Mouse (Mus musculus): ENCODE results near the gene Rab11b. TPM values are rescaled to one million over a fixed set of nuclear protein-coding genes. Genes with fewer than 3 reads are reported as not detected.

Gene Rab11b
- polyA plus RNA-seq, 2 experiments, result 192 to 312 TPM

DNA sequence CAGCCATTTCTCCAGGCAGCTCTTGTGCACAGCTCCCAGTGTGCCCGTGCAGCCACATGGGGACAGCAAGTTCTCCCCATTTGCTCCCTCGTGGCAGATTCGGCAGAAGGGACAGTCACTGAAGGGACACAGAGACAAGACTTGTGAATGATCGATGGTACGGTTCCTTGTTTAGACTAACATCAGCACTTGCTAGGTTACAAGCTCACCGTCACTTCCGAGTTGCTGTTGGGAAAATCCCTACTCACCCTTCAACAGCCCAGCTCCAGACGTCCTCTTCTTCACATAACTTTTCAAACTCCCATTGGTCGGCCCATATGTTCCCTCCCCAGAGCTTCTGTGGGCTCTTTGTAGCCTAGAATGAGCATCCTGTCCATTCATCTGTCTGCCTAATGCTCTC, 57.2 kb downstream of the Rab11b start:
- Histone ChIP-seq H3K4me2 (replicated peaks; ENCODE audit: low read depth, low read length, severe bottlenecking) (no peak overlapping the region), H3K36me3 (ENCODE audit: control insufficient read depth, insufficient read depth, low read length) (peaks cover 16% of the 10 kb centered on the region)
- WGBS, result 87% methylated on average over 9 of the region's 9 CpGs

DNA sequence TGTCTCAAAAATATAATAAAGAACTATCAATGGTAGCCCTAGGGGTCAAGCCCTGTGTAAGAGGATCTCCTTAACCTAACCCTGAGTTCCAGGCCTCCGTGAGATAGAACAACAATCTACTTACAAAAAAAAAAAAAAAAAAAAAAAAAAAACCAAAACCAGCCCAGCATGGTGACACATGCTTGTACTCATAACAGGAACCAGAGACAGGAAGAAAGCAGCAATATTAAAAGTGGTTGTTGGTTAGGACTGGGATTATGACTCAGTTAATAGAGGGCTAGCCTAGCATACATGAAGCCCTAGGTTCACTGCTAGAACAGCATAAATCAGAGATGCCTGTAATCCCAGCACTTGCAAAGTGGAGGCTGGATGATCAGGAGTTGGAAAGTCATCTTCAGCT, 58.2 kb downstream of the Rab11b start:
- Histone ChIP-seq H3K9me3 (ENCODE audit: control insufficient read depth, low read length) (no peaks in the 10 kb centered on the region), H3K4me3 (replicated peaks; ENCODE audit: low read length) (no peak overlapping the region), H3K4me1 (ENCODE audit: control insufficient read depth, insufficient read depth, low read length) (no peaks in the 10 kb centered on the region), H3K36me3 (ENCODE audit: control insufficient read depth, insufficient read depth, low read length) (peaks cover 19% of the 10 kb centered on the region), H3K27me3 (ENCODE audit: control insufficient read depth, insufficient read depth, low read length) (no peaks in the 10 kb centered on the region), H3K27ac (replicated peaks; ENCODE audit: low read depth, low read length) (no peak overlapping the region), H3K9ac (ENCODE audit: low read depth, low read length, severe bottlenecking) (no peak overlapping the region), H3K4me2 (replicated peaks; ENCODE audit: low read depth, low read length, severe bottlenecking) (no peak overlapping the region)
- DNase-seq (ENCODE audit: low spot score) (no peak), ATAC-seq (ENCODE audit: low FRiP score, low read depth) (no peak)
- 69% methylated on average over 1 of the region's 1 CpGs for WGBS
- no peak for TF ChIP-seq POLR2A (IDR thresholded peaks at IDR 0.05; ENCODE audit: borderline replicate concordance, extremely low read depth, insufficient read depth, insufficient read length)

More for the DNA sequence above, 57.2 kb downstream of the Rab11b start:
- DNase-seq (ENCODE audit: low spot score) (no peak), ATAC-seq (ENCODE audit: low FRiP score, low read depth) (no peak)
- TF ChIP-seq POLR2A (IDR thresholded peaks at IDR 0.05; ENCODE audit: borderline replicate concordance, extremely low read depth, insufficient read depth, insufficient read length), result no peak
- Histone ChIP-seq H3K27ac (replicated peaks; ENCODE audit: low read depth, low read length) (no peak overlapping the region), H3K9ac (ENCODE audit: low read depth, low read length, severe bottlenecking) (no peak overlapping the region), H3K27me3 (ENCODE audit: control insufficient read depth, insufficient read depth, low read length) (no peaks in the 10 kb centered on the region), H3K4me1 (ENCODE audit: control insufficient read depth, insufficient read depth, low read length) (no peaks in the 10 kb centered on the region), H3K9me3 (ENCODE audit: control insufficient read depth, low read length) (no peaks in the 10 kb centered on the region), H3K4me3 (replicated peaks; ENCODE audit: low read length) (no peak overlapping the region)

DNA sequence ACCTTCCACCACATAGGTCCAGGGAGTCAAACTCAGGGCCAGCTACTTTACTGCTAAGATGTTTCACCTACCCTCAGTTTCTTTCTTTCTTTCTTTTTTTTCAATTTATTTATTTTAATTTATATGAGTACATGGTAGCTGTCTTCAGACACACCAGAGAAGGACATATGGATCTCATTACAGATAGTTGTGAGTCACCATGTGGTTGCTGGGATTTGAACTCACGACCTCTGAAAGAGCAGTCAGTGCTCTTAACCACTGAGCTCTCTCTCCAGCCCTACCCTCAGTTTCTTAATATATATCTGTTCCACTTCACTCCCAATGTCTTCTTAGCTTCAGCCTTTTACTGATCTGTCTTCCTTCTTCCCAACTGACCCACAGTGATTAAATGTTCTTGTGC, 64.9 kb downstream of the Rab11b start:
- H3K9ac ChIP-seq (ENCODE audit: low read depth, low read length, severe bottlenecking), result no peak overlapping the region
- H3K4me1 ChIP-seq (ENCODE audit: control insufficient read depth, insufficient read depth, low read length), result no peaks in the 10 kb centered on the region
- no peaks in the 10 kb centered on the region for H3K27me3 ChIP-seq (ENCODE audit: control insufficient read depth, insufficient read depth, low read length)
- WGBS, result 67% methylated on average over 1 of the region's 1 CpGs
- H3K4me2 ChIP-seq (replicated peaks; ENCODE audit: low read depth, low read length, severe bottlenecking), result no peak overlapping the region
- ATAC-seq (ENCODE audit: low FRiP score, low read depth) (no peak), DNase-seq (ENCODE audit: low spot score) (no peak)
- H3K4me3 ChIP-seq (replicated peaks; ENCODE audit: low read length), result no peak overlapping the region
- no peak for TF ChIP-seq POLR2A (IDR thresholded peaks at IDR 0.05; ENCODE audit: borderline replicate concordance, extremely low read depth, insufficient read depth, insufficient read length)
- H3K27ac ChIP-seq (replicated peaks; ENCODE audit: low read depth, low read length), result no peak overlapping the region
- H3K9me3 ChIP-seq (ENCODE audit: control insufficient read depth, low read length), result no peaks in the 10 kb centered on the region
- peaks cover 28% of the 10 kb centered on the region for H3K36me3 ChIP-seq (ENCODE audit: control insufficient read depth, insufficient read depth, low read length)

Other genes with a start within 250 kb of the Rab11b start
- gene Adamts10, start 236.3 kb downstream of the Rab11b start, polyA plus RNA-seq (2012; rRNA removed), result 269 and 309 TPM in 2 replicates
- gene Adamts10, start 236.3 kb downstream of the Rab11b start, polyA plus RNA-seq (2014; fragmentation: Nextera tagmentation; extraction: Ambion mirVana), result 80.6 and 102 TPM in 2 replicates
- 3.5 TPM in 2 replicates for gene Myo1f, start 204.8 kb downstream of the Rab11b start, polyA plus RNA-seq (2012; rRNA removed)
- gene Myo1f, start 204.8 kb downstream of the Rab11b start, polyA plus RNA-seq (2014; fragmentation: Nextera tagmentation; extraction: Ambion mirVana), result 5.0 and 6.6 TPM in 2 replicates
- gene Zfp414, start 131.4 kb downstream of the Rab11b start, polyA plus RNA-seq (2012; rRNA removed), result 108 and 159 TPM in 2 replicates
- 67.2 and 67.6 TPM in 2 replicates for gene Zfp414, start 131.4 kb downstream of the Rab11b start, polyA plus RNA-seq (2014; fragmentation: Nextera tagmentation; extraction: Ambion mirVana)
- gene Pram1, start 122.5 kb downstream of the Rab11b start, polyA plus RNA-seq (2012; rRNA removed), result 1.4 and 1.8 TPM in 2 replicates
- 0.51 and 0.69 TPM in 2 replicates for gene Pram1, start 122.5 kb downstream of the Rab11b start, polyA plus RNA-seq (2014; fragmentation: Nextera tagmentation; extraction: Ambion mirVana)
- gene Hnrnpm, start 73.7 kb downstream of the Rab11b start, polyA plus RNA-seq (2012; rRNA removed), result 260 and 317 TPM in 2 replicates
- gene Hnrnpm, start 73.7 kb downstream of the Rab11b start, polyA plus RNA-seq (2014; fragmentation: Nextera tagmentation; extraction: Ambion mirVana), result 287 and 310 TPM in 2 replicates
- gene March2, start 41.9 kb downstream of the Rab11b start, polyA plus RNA-seq (2012; rRNA removed), result 42.7 and 56.3 TPM in 2 replicates
- 56.2 and 58.1 TPM in 2 replicates for gene March2, start 41.9 kb downstream of the Rab11b start, polyA plus RNA-seq (2014; fragmentation: Nextera tagmentation; extraction: Ambion mirVana)
- gene Angptl4, start 21.3 kb upstream of the Rab11b start, polyA plus RNA-seq (2012; rRNA removed), result 29.7 and 32.6 TPM in 2 replicates
- gene Angptl4, start 21.3 kb upstream of the Rab11b start, polyA plus RNA-seq (2014; fragmentation: Nextera tagmentation; extraction: Ambion mirVana), result 44.2 and 61.1 TPM in 2 replicates
- 45.3 and 52.3 TPM in 2 replicates for gene Kank3, start 50.0 kb upstream of the Rab11b start, polyA plus RNA-seq (2012; rRNA removed)
- 31.1 and 32.1 TPM in 2 replicates for gene Kank3, start 50.0 kb upstream of the Rab11b start, polyA plus RNA-seq (2014; fragmentation: Nextera tagmentation; extraction: Ambion mirVana)
- 1,470 and 1,488 TPM in 2 replicates for gene Rps28, start 64.0 kb upstream of the Rab11b start, polyA plus RNA-seq (2012; rRNA removed)
- 1,253 and 1,319 TPM in 2 replicates for gene Rps28, start 64.0 kb upstream of the Rab11b start, polyA plus RNA-seq (2014; fragmentation: Nextera tagmentation; extraction: Ambion mirVana)
- 302 and 363 TPM in 2 replicates for gene Ndufa7, start 64.0 kb upstream of the Rab11b start, polyA plus RNA-seq (2012; rRNA removed)
- gene Ndufa7, start 64.0 kb upstream of the Rab11b start, polyA plus RNA-seq (2014; fragmentation: Nextera tagmentation; extraction: Ambion mirVana), result 505 and 530 TPM in 2 replicates
- 42.9 and 45.9 TPM in 2 replicates for gene Cd320, start 82.6 kb upstream of the Rab11b start, polyA plus RNA-seq (2012; rRNA removed)
- gene Cd320, start 82.6 kb upstream of the Rab11b start, polyA plus RNA-seq (2014; fragmentation: Nextera tagmentation; extraction: Ambion mirVana), result 57.9 and 59.4 TPM in 2 replicates
- gene Gm7029, start 113.3 kb upstream of the Rab11b start, polyA plus RNA-seq (2012; rRNA removed), result not detected in 2 replicates
- gene Gm7029, start 113.3 kb upstream of the Rab11b start, polyA plus RNA-seq (2014; fragmentation: Nextera tagmentation; extraction: Ambion mirVana), result not detected in 2 replicates
- 58.8 and 60.6 TPM in 2 replicates for gene Kifc1, start 130.1 kb upstream of the Rab11b start, polyA plus RNA-seq (2012; rRNA removed)
- gene Kifc1, start 130.1 kb upstream of the Rab11b start, polyA plus RNA-seq (2014; fragmentation: Nextera tagmentation; extraction: Ambion mirVana), result 6.2 and 6.7 TPM in 2 replicates
- gene Platr17, start 144.6 kb upstream of the Rab11b start, polyA plus RNA-seq (2012; rRNA removed), result 0.34 and 0.49 TPM in 2 replicates
- 0.32 and 0.40 TPM in 2 replicates for gene Platr17, start 144.6 kb upstream of the Rab11b start, polyA plus RNA-seq (2014; fragmentation: Nextera tagmentation; extraction: Ambion mirVana)
- 46.1 and 53.6 TPM in 2 replicates for gene Daxx, start 148.9 kb upstream of the Rab11b start, polyA plus RNA-seq (2012; rRNA removed)
- 40.5 and 44.1 TPM in 2 replicates for gene Daxx, start 148.9 kb upstream of the Rab11b start, polyA plus RNA-seq (2014; fragmentation: Nextera tagmentation; extraction: Ambion mirVana)
- 18.7 and 23.8 TPM in 2 replicates for gene Tapbp, start 155.4 kb upstream of the Rab11b start, polyA plus RNA-seq (2012; rRNA removed)
- 28.9 and 30.5 TPM in 2 replicates for gene Tapbp, start 155.4 kb upstream of the Rab11b start, polyA plus RNA-seq (2014; fragmentation: Nextera tagmentation; extraction: Ambion mirVana)
- gene Zbtb22, start 155.4 kb upstream of the Rab11b start, polyA plus RNA-seq (2012; rRNA removed), result 27.9 and 34.0 TPM in 2 replicates
- 10.1 and 10.8 TPM in 2 replicates for gene Zbtb22, start 155.4 kb upstream of the Rab11b start, polyA plus RNA-seq (2014; fragmentation: Nextera tagmentation; extraction: Ambion mirVana)
- 193 and 265 TPM in 2 replicates for gene Rgl2, start 169.0 kb upstream of the Rab11b start, polyA plus RNA-seq (2012; rRNA removed)
- gene Rgl2, start 169.0 kb upstream of the Rab11b start, polyA plus RNA-seq (2014; fragmentation: Nextera tagmentation; extraction: Ambion mirVana), result 48.7 and 51.8 TPM in 2 replicates
- 53.6 and 104 TPM in 2 replicates for gene Pfdn6, start 179.8 kb upstream of the Rab11b start, polyA plus RNA-seq (2012; rRNA removed)
- 135 and 142 TPM in 2 replicates for gene Pfdn6, start 179.8 kb upstream of the Rab11b start, polyA plus RNA-seq (2014; fragmentation: Nextera tagmentation; extraction: Ambion mirVana)
- gene Wdr46, start 180.1 kb upstream of the Rab11b start, polyA plus RNA-seq (2012; rRNA removed), result 30.5 and 30.9 TPM in 2 replicates
- 21.6 and 25.0 TPM in 2 replicates for gene Wdr46, start 180.1 kb upstream of the Rab11b start, polyA plus RNA-seq (2014; fragmentation: Nextera tagmentation; extraction: Ambion mirVana)
- 7.7 and 9.3 TPM in 2 replicates for gene B3galt4, start 191.0 kb upstream of the Rab11b start, polyA plus RNA-seq (2012; rRNA removed)
- 4.0 and 6.6 TPM in 2 replicates for gene B3galt4, start 191.0 kb upstream of the Rab11b start, polyA plus RNA-seq (2014; fragmentation: Nextera tagmentation; extraction: Ambion mirVana)
- gene Vps52, start 195.3 kb upstream of the Rab11b start, polyA plus RNA-seq (2012; rRNA removed), result 48.8 and 62.7 TPM in 2 replicates
- 38.6 and 43.4 TPM in 2 replicates for gene Vps52, start 195.3 kb upstream of the Rab11b start, polyA plus RNA-seq (2014; fragmentation: Nextera tagmentation; extraction: Ambion mirVana)
- 1,284 and 1,402 TPM in 2 replicates for gene Rps18, start 195.5 kb upstream of the Rab11b start, polyA plus RNA-seq (2012; rRNA removed)
- gene Rps18, start 195.5 kb upstream of the Rab11b start, polyA plus RNA-seq (2014; fragmentation: Nextera tagmentation; extraction: Ambion mirVana), result 2,129 and 2,245 TPM in 2 replicates
- 27.0 and 31.5 TPM in 2 replicates for gene H2-K1, start 239.8 kb upstream of the Rab11b start, polyA plus RNA-seq (2012; rRNA removed)
- gene H2-K1, start 239.8 kb upstream of the Rab11b start, polyA plus RNA-seq (2014; fragmentation: Nextera tagmentation; extraction: Ambion mirVana), result 17.7 and 25.5 TPM in 2 replicates

All from limb, embryonic 14.5 days (tissue).